Mouse (Mus musculus) 3134 (cell line): ENCODE measurements at regions not wholly inside any gene's neighbourhood (a gene's known extent, or its start where the extent isn't known, plus 50 kb on each side); places are given as distances from the start of the nearest gene placed in this dataset.

Experiments
- DNase-seq: peaks from one replicate; pipeline ENCODE4 v3.0.0-alpha.2; 2011; ENCODE audit warnings: low spot score; ENCODE audit not compliant: insufficient read length; ENCODE audit errors: extremely low read depth

DNA sequence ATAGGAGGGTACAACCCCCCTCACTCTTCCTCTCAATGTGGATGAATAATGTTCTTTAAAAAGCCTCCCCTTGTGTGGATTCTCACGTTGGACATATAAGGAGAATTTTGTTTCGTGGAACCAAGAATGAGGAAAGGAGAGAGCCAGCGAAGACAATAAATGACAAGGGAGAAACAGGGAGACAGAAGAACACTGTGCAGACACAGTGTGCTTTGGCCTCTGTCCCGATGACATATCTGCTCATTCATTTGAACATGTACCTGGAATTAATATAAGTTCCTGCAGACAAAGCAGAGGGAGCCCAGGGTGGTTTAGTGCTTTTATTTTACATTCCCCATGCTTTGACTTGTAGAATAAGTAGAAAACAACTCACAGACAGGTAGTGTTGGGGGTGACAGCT lies 370.3 kb upstream of the Smarca2 start:
- DNase-seq = no peak

DNA sequence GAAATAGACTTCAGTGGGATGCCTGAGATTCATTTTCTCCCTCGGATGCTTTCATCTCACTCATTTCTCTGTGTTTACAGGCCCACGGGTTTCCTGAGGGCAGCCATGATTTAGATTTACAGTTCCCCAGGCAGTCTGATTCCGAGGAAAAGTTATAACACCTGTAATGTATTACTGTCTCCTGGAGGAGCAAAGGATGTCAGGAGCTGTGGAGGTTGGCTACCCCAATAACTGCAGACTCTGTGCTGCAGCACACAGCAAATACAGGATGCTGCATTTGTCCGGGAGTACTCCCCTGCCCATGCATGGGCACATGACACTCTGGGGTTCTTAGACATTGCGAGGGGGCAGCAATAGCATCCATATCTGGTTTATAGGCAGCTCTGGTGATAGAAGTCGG lies 360.8 kb upstream of the Smarca2 start:
- DNase-seq = no peak

DNA sequence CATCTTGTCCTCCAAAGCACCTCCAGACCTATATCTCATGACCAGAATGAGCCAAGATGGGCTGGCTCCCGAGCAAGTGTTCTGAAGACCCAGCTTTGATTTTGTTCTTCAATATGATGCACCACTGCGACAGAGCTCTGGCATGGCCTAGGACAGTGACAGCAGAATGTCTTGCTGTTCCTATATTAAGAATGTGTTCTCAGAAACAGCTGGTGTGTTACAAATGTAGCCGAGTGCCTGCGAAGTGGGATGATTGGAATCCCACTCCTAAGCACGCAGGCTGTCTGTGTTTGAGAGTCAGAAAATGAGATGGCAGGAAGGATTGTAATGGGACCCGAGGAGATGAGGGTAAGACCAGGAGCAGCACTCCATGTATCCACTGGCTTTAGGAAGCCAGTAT lies 355.1 kb upstream of the Smarca2 start:
- no peak for DNase-seq

DNA sequence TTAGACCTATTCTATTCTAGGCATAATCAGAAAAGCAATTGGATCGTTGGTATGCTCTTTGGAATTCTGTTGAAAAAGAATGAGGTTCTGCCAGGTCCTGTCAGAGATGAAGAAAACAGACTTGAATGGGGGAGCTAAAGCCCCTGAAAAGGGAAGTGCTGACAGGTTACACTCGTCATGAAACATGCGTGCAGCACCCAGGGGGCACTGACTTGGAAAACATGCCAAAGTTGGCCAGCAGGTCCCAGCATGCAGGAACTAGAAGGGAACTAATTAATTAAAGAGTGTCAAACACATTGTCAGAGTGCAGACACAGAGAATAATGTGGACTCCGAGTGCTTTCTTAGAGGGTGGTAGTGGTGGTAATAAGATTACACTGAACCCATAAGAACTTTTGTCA lies 346.2 kb upstream of the Smarca2 start:
- DNase-seq = no peak

DNA sequence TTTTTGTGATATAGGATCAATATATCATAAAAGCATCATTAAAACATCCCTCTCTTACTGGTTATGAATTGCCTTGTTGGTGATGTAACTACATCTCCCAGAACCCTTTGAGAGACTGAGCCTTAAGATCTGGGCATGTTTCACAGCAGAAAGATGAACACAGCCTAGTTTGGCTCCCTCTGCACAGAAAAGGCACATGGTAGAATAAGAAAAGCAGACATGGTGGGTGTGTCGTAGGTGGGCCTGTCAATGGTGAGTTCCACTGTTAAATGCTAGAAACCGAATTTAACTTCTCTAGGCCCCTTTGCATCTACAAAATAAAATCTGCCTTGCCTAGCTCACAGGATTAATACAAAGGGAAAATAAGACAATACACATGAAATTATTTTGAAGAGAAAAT lies 343.3 kb upstream of the Smarca2 start:
- no peak for DNase-seq

DNA sequence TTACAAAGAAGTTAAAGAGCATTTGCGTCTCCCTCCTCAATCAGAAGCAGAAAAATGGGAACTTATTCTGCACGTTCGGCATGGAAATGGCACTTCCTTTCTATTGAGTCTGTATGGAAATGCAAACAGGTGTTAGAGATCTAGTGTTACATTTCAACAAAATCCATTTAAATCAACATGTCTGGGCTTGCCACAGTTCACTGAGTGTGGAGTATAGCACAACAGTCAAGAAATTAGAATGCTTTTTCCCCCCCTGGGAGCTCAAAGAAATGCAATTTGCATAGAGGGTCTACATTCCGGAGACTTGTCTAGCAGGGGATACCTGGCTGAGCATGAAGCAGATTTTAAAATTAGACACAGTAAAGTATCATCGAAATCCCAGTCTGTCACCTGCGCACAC lies 308.5 kb upstream of the Smarca2 start:
- no peak for DNase-seq

DNA sequence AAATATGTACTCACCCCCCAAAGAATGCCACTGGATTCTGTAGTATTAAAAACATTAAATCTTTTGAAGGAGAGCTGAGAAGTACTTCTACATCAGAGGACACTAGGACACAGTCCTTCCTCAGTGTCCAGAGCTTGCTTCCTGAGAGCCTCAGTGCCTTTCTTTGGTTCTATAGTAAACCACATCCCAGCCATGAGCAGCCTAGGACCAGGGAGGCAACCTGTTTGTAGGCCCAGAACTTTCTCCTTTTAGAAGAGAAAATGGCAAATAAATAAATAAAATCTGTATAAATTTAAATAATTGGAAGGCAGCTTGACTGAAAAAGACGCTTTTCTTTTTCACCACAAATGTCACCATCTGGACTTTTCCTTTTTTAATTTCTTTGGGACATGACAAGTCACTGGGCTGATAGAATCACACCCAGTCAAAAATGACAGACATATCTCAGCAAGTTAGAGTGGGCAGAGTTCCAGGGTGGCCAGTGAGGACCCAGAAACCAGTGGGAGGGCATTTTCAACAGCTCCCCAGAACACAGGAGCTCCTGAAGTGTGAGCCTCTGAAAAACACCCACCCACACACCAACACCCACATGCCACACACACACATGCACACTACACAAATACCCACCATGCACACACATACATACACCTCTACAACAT lies 296.2 kb upstream of the Smarca2 start:
- DNase-seq = no peak

DNA sequence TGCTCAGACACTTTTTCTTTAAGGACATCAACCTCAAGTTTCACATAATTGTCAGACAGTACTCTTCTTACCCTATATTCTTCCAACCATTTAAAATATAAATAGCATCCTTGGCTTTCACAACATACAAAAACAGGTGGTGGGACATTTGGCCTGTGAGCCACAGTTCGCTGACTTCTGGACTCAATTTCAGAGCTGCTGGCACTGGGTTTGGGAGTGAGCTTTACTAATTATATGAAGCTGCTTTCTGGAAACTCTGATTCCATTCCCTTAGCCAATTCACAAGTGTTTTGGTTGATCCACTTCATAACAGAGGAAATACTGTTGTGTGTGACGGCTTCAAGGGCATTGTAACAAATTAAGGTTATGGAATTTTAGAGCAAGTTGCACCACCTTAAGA lies 285.9 kb upstream of the Smarca2 start:
- DNase-seq = no peak

DNA sequence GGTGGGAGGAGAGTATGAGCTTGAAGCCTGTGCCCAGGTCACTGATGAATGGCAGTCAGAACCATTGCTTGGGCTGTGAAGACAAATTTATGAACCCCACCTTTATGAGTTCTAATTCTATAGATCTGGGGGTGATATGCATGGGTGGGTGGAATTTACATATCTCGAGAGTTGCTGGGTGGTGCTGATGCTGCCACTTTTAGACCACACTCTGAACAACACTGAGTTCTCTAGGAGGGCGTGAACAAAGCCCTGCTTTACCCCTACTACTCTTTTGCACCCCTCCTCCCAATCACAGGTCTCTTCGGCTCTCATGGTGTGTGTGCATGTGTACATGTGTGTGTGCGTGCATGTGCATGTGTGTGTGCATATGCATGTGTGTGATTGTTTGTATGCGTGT lies 281.2 kb upstream of the Smarca2 start:
- no peak for DNase-seq

DNA sequence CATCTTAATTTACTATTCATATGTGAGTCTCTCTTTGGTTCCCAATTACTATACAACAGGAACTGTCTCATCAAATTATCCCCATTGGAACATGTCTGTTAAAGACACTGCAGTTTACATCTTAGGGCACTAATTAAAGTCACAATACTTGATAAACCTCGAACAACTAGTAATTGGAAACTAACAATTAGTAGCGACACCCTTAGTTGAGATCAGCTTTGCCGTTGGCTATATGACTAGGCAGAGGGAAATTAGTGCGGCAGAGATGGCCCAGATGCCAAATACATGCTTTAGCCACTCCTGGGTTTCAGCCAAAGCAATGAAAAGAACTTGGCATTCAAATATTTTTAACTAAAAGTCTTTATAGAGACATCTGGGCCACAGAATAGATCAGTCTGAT lies 265.7 kb upstream of the Smarca2 start:
- DNase-seq = no peak

DNA sequence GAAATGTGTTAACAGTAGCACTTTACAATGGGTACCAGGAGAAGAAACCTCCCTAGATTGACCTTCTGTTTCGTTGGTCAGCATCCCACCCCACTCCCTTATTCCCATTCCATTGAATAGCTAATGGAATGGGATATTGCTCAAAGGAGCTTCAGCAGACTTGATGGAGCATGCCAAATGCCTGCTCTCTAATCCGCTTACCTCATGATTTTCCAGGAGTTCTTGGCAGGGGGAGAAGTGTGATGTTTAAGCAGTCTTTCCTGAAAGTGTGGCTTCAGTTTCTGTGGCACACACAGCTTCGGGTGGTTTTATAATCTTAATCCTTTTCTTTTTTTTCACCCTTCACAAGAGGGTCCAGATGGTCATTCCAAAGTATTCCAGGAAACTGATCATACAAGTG lies 264.7 kb upstream of the Smarca2 start:
- no peak for DNase-seq

DNA sequence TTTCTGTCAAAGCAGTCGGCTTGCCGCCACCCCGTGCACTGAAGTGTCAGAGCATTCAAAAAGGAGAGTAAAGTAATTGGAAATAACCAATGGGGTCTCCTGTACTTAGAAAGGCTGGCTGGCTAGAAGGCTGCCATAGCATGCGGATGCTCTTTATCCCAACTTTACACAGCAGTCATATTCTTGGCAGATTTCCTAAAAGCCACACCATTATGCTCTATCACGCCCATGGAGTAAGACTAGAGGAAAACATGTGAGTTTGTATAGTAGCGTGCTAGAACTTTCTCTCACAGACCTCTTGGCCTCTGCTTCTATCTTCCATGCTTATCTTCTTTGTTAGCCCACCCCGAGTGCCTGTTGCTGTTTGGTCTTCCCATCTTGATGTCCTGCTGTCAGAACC lies 249.8 kb upstream of the Smarca2 start:
- DNase-seq = no peak

DNA sequence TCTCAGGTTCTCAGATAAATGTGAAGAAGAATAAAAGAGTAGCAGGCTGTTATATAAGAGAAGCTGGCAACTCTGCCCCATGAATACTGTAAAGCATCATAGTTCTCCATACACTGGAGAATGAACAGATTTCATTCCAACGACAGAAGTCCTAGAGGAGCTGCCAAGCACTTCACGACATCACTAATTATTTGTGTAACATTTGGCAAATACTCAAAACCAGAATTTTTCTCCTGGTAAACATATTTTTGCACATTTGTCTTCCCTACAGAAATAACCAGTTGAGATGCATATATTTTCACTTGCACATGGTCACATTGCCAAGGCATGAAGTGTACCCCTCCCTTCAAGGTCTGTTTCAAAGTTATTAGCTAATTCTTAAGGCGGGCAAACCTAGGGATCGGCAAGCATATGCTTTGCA lies 220.9 kb upstream of the Smarca2 start:
- no peak for DNase-seq

DNA sequence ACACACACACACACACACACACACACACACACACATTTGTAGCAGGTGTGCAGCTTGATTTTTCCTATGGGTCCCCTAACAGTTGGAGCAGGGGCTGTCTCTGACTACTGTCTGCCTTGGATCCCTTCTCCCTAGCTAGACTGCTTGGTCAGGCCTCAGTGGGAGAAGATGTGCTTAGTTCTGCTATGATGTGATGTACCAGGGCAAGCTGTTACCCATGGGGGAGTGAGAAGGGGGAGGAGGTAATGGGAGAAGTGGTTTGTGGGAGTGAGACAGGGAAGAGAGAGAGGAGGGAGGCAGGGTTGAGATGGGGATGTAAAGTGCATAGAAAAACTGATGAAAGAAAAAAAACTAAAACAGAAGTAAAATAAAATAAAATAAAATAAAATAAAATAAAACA lies 218.8 kb upstream of the Smarca2 start:
- no peak for DNase-seq

DNA sequence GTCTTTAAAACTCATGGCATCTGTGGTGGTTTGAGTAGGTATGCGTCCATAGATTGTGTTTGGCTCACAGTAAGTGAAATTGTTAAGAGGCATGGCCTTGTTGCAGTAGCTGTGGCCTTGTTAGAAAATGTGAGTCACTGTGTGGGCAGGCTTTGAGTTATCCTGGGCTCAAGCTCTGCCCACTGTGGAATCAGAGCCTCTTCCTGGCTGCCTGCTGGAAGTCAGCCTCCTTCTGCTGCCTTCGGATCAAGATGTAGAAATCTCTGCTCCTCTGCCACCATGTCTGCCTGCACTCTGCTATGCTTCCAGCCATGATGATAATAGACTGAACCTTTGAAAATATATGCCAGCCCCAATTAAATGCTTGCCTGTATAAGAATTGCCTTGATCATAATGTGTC lies 192.2 kb upstream of the Smarca2 start:
- no peak for DNase-seq

DNA sequence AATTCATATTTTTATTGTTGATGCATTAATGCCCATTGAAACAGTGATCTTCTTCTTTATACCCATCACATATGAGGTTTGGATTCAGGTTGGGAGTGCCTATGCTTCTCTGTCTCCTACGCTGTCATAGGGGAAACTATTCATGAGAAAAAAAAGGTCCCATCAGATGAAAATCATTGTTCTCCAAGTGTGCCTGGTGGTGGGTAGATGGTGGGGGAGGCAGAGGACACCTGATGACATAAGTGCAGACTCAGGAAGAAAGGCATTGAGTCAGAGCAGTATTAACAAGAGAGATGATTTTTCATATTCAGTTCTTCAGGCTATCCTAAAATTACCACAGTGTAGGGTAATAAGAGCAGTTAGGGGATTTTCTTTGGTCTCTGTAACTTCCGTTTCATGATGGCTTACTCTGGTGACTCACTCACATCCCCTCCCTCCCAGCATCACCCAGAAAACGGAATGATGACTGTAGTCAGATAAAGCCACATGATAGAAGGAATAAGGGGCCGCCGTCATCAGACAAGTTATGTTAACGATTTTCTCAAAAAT lies 190.3 kb upstream of the Smarca2 start:
- DNase-seq = no peak

DNA sequence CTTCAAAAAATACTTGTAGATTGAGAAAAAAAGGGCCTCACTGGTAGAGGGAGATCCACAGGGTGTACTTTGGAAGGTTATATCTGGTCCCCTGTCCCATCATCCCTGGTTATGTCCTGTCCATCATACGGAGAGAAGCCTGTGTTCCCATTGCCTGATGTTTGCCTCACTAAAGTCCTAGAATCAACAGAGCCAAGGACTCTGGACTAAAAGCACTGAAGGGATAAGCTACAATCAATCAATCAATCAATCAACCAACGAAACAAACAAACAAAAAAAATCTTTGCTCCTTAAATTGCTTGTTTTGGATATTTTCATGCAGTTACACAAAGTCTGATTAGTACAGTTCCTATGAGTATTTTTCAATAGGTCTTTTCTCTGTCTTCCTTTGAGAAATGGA lies 185.1 kb upstream of the Smarca2 start:
- no peak for DNase-seq

DNA sequence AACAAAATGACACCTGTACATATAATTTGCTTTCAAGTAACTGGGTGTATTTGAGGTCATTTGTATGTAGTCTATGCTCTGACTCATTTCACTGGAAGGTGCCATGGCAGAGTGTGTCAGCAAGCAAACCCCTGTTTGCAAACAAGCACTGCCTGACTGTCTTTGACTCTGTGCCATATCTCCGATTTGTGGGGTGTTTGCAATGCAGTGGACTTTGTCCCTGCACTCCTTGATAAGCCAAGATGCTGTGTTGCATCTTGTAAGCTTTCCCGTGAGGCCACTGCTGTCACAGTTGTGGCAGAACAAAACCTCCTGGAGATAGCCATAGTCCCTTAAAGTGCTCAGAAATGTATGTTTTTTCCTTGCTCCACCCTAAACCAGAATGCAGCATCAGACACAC lies 165.7 kb upstream of the Smarca2 start:
- DNase-seq = no peak

DNA sequence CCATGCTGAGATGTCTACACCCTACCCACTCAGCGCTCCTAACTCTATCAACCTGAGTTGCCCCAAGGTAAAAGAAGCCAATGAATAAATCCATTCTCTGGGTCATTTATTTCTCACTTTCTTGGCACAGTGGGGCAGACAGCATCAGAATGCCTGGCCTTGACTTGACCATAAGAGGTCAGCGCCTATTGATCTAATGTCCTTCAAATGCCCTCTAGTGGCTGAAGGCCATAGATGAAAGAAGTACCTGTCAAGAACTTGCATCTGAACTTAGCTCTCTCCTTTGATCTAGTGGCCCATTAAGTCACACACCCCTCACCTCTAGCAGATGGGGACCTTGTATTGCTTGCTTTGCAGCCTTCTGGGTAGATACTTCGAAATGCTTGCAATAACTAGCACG lies 159.5 kb upstream of the Smarca2 start:
- no peak for DNase-seq

DNA sequence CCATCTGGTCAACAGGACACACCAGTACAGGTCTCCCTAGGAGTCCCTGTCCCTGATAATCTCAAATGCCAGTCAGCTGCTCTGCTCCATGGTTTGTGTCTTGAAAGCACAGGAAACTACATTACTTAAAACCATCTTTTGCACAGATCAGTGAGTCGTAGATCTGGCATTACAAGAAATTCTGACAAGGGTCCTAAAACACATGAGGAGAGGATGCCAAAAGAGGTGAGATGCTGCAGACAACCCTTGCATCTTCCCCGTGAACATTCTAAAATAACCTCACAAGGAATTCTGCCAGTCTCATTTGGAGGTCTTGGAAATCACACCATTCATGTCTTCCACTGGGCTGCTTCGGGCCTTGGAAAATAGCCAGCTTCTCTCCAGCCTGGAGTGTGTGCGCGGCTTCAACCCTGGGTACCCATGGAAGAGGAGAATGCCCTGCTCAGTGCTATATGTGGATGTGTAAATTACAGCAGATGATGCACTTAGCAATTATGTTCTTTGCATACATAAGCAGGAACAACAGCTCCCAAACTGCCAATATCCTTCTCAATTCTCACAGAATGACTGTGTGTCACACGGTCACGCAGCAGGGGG lies 157.3 kb upstream of the Smarca2 start:
- no peak for DNase-seq

DNA sequence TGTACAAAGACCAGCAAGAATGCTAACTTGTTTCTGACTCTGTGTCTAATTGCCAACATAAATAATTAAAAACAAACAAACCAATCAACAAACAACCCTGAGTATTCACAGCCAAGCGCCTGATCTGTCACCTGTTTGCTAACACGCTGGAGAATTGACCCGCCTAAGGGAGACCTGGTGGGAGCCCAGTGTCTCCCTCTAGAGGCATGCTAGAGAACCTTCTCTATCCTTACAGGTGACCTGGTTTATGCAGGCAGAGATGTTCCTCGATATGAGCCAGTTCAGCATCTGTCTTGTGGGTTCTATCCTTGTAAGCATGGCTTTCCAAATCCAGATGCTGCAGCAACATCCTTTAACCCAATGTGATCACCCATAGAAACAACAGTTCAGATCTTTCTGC lies 143.1 kb upstream of the Smarca2 start:
- DNase-seq = no peak

DNA sequence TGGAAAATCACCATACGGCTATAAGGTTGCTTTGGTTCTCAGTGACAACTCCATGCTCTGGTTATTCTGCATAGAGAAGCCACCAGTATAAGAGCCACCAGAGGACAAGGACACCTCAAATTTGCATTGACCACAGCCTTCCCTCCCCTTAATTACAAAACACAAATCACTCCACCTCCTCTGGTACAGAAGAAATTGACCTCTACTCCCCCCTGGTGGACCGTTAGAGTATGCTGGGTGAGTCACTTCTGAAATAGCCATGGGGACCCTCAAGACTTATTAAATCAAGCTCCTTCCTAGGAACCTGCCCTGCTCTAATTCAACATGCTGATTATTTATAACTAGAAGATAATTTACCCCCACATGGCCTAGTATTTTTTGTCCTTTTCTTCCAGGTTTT lies 139.6 kb upstream of the Smarca2 start:
- DNase-seq = no peak

DNA sequence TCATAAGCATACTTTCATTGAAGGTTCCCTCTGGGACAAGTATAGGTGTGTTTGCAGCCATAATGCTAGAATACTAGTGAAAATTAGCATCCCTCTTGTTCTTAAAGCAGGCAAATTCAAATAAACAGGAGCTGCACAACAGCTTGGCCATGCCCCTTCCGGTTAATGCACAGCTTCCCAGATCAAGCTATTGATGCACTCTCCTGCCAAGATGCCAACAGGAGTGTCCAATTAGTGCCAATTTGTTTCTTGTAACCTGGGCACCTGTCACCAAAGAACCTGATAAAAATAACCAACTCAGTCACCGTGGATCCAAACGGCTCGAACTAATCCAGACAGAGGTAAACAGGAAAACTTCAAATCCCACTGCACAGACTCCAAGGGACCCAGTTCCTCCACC lies 138.6 kb upstream of the Smarca2 start:
- DNase-seq = no peak
